Mouse (Mus musculus) liver, postnatal 0 days (tissue): ENCODE data around the gene Lhfp. TPM values are rescaled to one million over a fixed set of nuclear protein-coding genes. Genes with fewer than 3 reads are reported as not detected.

ENCODE experiments used
- ATAC-seq: fragments of 200-750 bp; cut with Nextera tagmentation; 2 replicates; pipeline ENCODE4 v1.8.0; 2017; ENCODE audit warnings: mild to moderate bottlenecking, moderate library complexity
- DNase-seq: peaks from one replicate; pipeline ENCODE4 v3.0.0-alpha.2; 2016
- H3K27ac ChIP-seq: fragments of 300-500 bp; sonication (generic); 2 replicates; pipeline ENCODE4 v1.5.1; 2014; ENCODE audit warnings: antibody characterized with exemption, moderate library complexity, mild to moderate bottlenecking, low read depth
- H3K27me3 ChIP-seq: fragments of 300-500 bp; sonication (generic); 2 replicates; pipeline ENCODE4 v1.6.1; 2014; ENCODE audit warnings: low read length, control low read depth, mixed read lengths; ENCODE audit not compliant: insufficient read depth
- H3K36me3 ChIP-seq: fragments of 300-500 bp; sonication (generic); replicated peaks from 2 replicates; pipeline ENCODE4 v1.6.1; 2014; ENCODE audit warnings: mild to moderate bottlenecking, control low read depth, low read length, moderate library complexity, mixed read lengths; ENCODE audit not compliant: insufficient read depth
- H3K4me1 ChIP-seq: fragments of 300-500 bp; sonication (generic); 2 replicates; pipeline ENCODE4 v1.6.1; 2014; ENCODE audit warnings: antibody characterized with exemption, mild to moderate bottlenecking, control low read depth; ENCODE audit not compliant: insufficient read depth
- H3K4me2 ChIP-seq: fragments of 300-500 bp; sonication (generic); 2 replicates; pipeline ENCODE4 v1.6.1; 2014; ENCODE audit warnings: low read depth, mild to moderate bottlenecking, low read length, moderate library complexity, mixed read lengths
- H3K4me3 ChIP-seq: fragments of 300-500 bp; sonication (generic); 2 replicates; pipeline ENCODE4 v1.5.1; 2014; ENCODE audit warnings: low read depth, low read length
- H3K9ac ChIP-seq: fragments of 300-500 bp; sonication (generic); replicated peaks from 2 replicates; pipeline ENCODE4 v1.6.1; 2014; ENCODE audit warnings: mild to moderate bottlenecking, moderate library complexity
- H3K9me3 ChIP-seq: fragments of 300-500 bp; sonication (generic); 2 replicates; pipeline ENCODE4 v1.6.1; 2016; ENCODE audit warnings: mild to moderate bottlenecking, control low read depth, low read length, mixed read lengths
- CTCF ChIP-seq: sonication (generic); IDR thresholded peaks from 2 replicates; pipeline ENCODE4 v1.5.1; 2016; ENCODE audit warnings: antibody characterized with exemption, low read depth
- EP300 ChIP-seq: IDR thresholded peaks from 2 replicates; pipeline ENCODE4 v1.6.1; 2016; ENCODE audit warnings: antibody characterized with exemption, low read depth, mild to moderate bottlenecking
- WGBS: fragments of 180-500 bp; shearing (Covaris S2); extraction: QIAGEN DNeasy Blood & Tissue Kit; methylation state at CpG from one replicate; pipeline ENCODE4 v1.1.7; 2014; ENCODE audit not compliant: insufficient replicate concordance; 5-methylcytosine and 5-hydroxymethylcytosine counted together
- polyA plus RNA-seq: library from polyadenylated mRNA; unstranded; fragments of >200 nt; fragmentation: Nextera tagmentation; extraction: Ambion mirVana; gene quantifications from 2 replicates; pipeline ENCODE4 v1.2.1, GENCODE M21; 2015

The Lhfp gene
- polyA plus RNA-seq, 1 experiment from 2014 or later, result 10.4 TPM

- no peaks in the 10 kb centered on the region for H3K9me3 ChIP-seq
- no peak overlapping the region for H3K4me3 ChIP-seq
- no peaks in the 10 kb centered on the region for H3K27me3 ChIP-seq
- no peak overlapping the region for H3K9ac ChIP-seq
- H3K4me2 ChIP-seq, result no peak overlapping the region
- ATAC-seq (no peak), DNase-seq (no peak)
- TF ChIP-seq EP300, result no peak
- no peak for TF ChIP-seq CTCF
- H3K27ac ChIP-seq, result no peak overlapping the region
- 86% methylated on average over 6 of the region's 6 CpGs for WGBS
- H3K4me1 ChIP-seq, result no peaks in the 10 kb centered on the region
- H3K36me3 ChIP-seq, result no peaks in the 10 kb centered on the region
These were observed 39.0 kb downstream of the Lhfp start for GRCm38 (mm10) chr3:53080286-53080685.

DNA sequence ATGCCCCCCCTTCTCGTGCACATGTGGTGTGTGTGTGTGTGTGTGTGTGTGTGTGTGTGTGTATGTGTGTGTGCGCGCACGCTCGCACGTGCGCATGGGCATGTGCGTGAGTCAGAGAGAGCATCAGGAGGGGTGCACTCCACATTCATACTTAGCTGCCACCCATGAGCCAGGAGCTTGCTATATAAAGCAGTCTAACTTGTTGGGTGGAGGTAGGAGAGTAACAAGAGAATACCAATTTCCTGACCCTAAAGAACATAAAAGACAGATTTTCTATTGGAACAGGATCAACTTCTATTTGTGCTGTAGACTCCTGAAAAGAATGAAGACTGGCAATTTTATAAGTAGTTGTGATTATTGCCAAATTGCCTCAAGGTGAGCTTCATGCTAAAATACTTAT, 39.4 kb downstream of the Lhfp start:
- Histone ChIP-seq H3K36me3 (no peaks in the 10 kb centered on the region), H3K4me1 (no peaks in the 10 kb centered on the region), H3K9me3 (no peaks in the 10 kb centered on the region), H3K4me3 (no peak overlapping the region), H3K4me2 (no peak overlapping the region), H3K9ac (no peak overlapping the region), H3K27me3 (no peaks in the 10 kb centered on the region), H3K27ac (no peak overlapping the region)
- no peak for TF ChIP-seq EP300
- no peak for TF ChIP-seq CTCF
- DNase-seq (no peak), ATAC-seq (no peak)
- 91% methylated on average over 8 of the region's 8 CpGs for WGBS

DNA sequence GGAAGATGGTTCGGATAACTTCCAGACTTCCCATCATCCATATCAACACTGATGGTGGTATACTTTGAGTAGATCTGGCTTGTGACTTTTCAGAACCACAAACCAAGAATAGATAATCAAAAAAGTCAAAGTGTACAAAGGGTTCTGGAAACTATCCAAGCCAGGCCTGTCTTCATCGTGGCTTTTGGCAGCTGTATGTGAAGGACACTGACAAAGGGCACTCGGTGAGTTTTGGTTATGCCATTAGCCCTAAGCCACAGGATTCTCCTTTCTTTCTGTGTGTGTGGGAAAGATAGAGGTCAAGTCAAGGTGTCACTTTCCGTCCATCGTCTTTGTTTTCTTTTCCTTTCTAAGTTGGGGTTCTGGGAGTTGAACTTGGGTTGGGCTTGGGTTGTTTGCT, 42.4 kb downstream of the Lhfp start:
- no peak overlapping the region for H3K4me3 ChIP-seq
- no peak for ATAC-seq
- no peaks in the 10 kb centered on the region for H3K27me3 ChIP-seq
- no peak for DNase-seq
- H3K4me1 ChIP-seq, result no peaks in the 10 kb centered on the region
- H3K9ac ChIP-seq, result no peak overlapping the region
- WGBS, result 68% methylated on average over 5 of the region's 5 CpGs
- no peaks in the 10 kb centered on the region for H3K36me3 ChIP-seq
- H3K27ac ChIP-seq, result no peak overlapping the region
- TF ChIP-seq CTCF, result no peak
- TF ChIP-seq EP300, result no peak
- no peak overlapping the region for H3K4me2 ChIP-seq
- no peaks in the 10 kb centered on the region for H3K9me3 ChIP-seq

DNA sequence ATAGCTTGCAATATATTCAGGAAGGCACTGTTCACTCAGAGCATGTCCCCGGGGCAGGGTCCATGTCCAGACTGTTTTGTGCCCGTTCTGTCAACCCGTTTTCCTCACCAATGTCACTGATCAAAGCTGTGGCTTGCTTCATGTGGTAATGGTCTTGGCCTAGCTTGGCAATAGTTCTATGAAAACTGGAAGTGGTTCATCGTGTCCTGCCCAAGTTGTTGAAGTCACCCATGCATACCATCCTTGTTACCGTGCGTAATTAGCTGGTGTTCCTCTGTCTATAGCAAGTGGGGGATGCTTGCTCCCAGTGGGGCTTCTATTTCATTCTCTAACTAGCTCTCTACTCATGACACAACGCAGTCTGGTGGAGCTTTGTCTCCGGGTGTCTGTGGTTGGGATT, 43.5 kb downstream of the Lhfp start:
- no peaks in the 10 kb centered on the region for H3K9me3 ChIP-seq
- H3K4me2 ChIP-seq, result no peak overlapping the region
- ATAC-seq (no peak), DNase-seq (no peak)
- no peaks in the 10 kb centered on the region for H3K4me1 ChIP-seq
- no peaks in the 10 kb centered on the region for H3K27me3 ChIP-seq
- 79% methylated on average over 8 of the region's 8 CpGs for WGBS
- no peak overlapping the region for H3K4me3 ChIP-seq
- no peaks in the 10 kb centered on the region for H3K36me3 ChIP-seq
- H3K27ac ChIP-seq, result no peak overlapping the region
- TF ChIP-seq EP300 (no peak), CTCF (no peak)
- no peak overlapping the region for H3K9ac ChIP-seq

GRCm38 (mm10) chr3:53086481-53087155, 45.3 kb downstream of the Lhfp start:
- Histone ChIP-seq H3K9ac (no peak overlapping the region), H3K4me3 (no peak overlapping the region), H3K9me3 (no peaks in the 10 kb centered on the region), H3K4me1 (no peaks in the 10 kb centered on the region), H3K4me2 (no peak overlapping the region), H3K36me3 (no peaks in the 10 kb centered on the region), H3K27me3 (no peaks in the 10 kb centered on the region), H3K27ac (no peak overlapping the region)
- DNase-seq (no peak), ATAC-seq (no peak)
- no peak for TF ChIP-seq EP300
- TF ChIP-seq CTCF, result no peak
- 72% methylated on average over 7 of the region's 7 CpGs for WGBS

DNA sequence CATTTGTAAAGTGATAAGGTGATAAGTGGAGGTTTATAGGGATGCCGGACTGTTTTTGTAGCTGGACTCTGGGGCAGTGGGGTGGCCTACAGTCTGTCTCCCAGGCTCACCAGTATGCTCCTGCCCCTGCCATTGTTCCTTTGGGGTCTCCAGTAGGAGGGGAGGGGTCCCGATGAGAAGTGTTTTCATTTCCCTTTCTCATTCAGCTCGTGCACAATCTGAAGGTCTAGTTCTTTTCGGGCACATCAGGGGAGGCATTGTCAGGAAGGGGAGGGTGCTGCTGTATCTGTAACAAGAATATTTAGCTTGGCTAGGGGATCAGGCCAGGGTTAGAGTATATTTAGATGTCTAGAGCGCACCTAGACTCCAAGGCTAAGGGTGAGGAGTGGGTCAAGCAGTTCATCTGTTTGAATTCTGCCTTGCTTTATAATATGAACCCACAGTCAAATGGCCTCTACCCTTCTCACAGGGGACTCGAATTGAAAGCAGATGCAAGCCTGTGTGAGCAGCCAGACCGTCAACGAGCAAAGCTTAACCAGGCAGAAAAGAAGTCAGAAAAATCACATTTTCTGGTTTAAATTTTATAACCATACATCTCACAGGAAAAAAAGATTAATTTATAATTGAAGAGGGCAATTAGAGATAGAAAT, 46.0 kb downstream of the Lhfp start:
- no peak overlapping the region for H3K27ac ChIP-seq
- H3K36me3 ChIP-seq, result no peaks in the 10 kb centered on the region
- no peaks in the 10 kb centered on the region for H3K4me1 ChIP-seq
- H3K4me2 ChIP-seq, result no peak overlapping the region
- DNase-seq (no peak), ATAC-seq (no peak)
- TF ChIP-seq EP300 (no peak), CTCF (no peak)
- WGBS, result 69% methylated on average over 8 of the region's 8 CpGs
- H3K9me3 ChIP-seq, result no peaks in the 10 kb centered on the region
- no peaks in the 10 kb centered on the region for H3K27me3 ChIP-seq
- H3K9ac ChIP-seq, result no peak overlapping the region
- H3K4me3 ChIP-seq, result no peak overlapping the region
